Comparison of ENCODE assay signal across 8 mouse cellular contexts in the genomic region with DNA sequence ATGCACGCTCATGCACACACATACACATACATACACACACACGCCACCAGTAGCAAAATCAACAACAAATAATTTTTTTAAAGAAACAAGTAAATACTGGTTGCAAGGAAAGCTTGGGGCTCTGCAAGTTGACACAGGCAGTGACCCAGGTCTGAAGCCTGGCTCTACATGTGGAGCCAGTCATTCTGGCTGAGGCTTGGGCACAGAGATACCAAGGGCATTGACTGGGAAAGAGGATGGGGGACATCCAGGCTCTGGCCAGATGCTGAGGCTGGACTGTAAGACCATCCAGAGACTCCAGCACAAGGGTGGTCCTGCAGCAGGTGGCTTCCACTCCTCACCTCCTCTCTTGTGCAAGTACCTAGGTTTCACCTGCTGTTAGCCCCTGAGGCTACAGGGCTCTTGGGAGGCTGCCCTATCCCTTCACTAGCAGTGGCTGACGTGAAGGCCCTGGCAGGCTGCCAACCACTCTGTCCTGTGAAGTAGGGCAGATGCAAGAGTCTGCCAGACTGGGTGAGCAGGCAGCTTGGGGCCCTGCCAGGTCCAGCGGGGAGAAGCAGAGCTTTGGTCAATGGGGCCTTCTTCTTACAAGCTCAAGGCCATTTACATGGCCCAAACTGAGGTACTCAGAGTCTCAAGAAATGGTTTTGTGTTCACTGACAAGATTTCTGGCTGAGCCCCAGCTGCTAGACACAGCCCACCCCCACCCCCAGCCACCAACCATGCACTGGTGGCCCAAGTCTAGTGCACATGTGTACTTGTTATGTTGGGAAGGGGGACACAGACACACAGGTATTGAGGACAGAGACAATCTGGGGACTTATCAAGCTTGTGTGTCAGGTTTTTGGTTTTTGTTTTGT. TPM values are rescaled to one million over a fixed set of nuclear protein-coding genes. Genes with fewer than 3 reads are reported as not detected.
DNase-seq lines count a peak whose midpoint lies in the region; ATAC-seq lines count a peak whose summit lies in the region.

No protein-coding gene starts in this region.

- 57% methylated on average over 4 of the region's 4 CpGs for WGBS in hindbrain, embryonic 14.5 days

- ATAC-seq in hindbrain, embryonic 14.5 days (ENCODE audit: low FRiP score): peak; percentile 84

- H3K27me3 ChIP-seq in hindbrain, embryonic 14.5 days (ENCODE audit: control insufficient read depth, insufficient read depth, low read length): no peaks in the 10 kb centered on the region

- H3K4me3 ChIP-seq in hindbrain, embryonic 14.5 days (replicated peaks; ENCODE audit: low read length): no peak overlapping the region

- no peak overlapping the region for H3K9ac ChIP-seq in hindbrain, embryonic 14.5 days

- peaks cover 12% of the 10 kb centered on the region; the same call in 1 of the 2 replicates for H3K36me3 ChIP-seq in hindbrain, embryonic 14.5 days (replicated peaks; ENCODE audit: control insufficient read depth, insufficient read depth)

- H3K4me2 ChIP-seq in hindbrain, embryonic 14.5 days (replicated peaks): no peak overlapping the region

- peak; percentile 99 for DNase-seq in adipocyte (ENCODE audit: low spot score)
- DNase-seq in cerebellum, adult 9-11 months: peak; percentile 86
- peak; percentile 86 for DNase-seq in gastrocnemius, adult 18-20 months (ENCODE audit: low spot score)
- DNase-seq in hindbrain, embryonic 14.5 days (ENCODE audit: low spot score): peak; percentile 78
- DNase-seq in left cerebral cortex, adult 11 months (ENCODE audit: low spot score): peak; percentile 77
- peak; percentile 91 for DNase-seq in lung, postnatal 36 days
- DNase-seq in skeletal muscle tissue, adult 2 months (ENCODE audit: low read depth, low spot score): peak; percentile 92
- DNase-seq in embryo, embryonic 9.5 days (ENCODE audit: extremely low spot score): no peak

- H3K9me3 ChIP-seq in hindbrain, embryonic 14.5 days (ENCODE audit: control insufficient read depth, low read length): no peaks in the 10 kb centered on the region

- H3K4me1 ChIP-seq in hindbrain, embryonic 14.5 days (replicated peaks; ENCODE audit: control insufficient read depth, insufficient read depth, low read length): peaks cover 25% of the 10 kb centered on the region

- peak overlapping the region; percentile 52 for H3K27ac ChIP-seq in hindbrain, embryonic 14.5 days

RNA-seq across cellular contexts. Expression of a gene that starts 46.9 kb away (rescaled TPM):
- total RNA-seq in gastrocnemius, adult 18-20 months (2021): not detected
- polyA plus RNA-seq in hindbrain, embryonic 14.5 days (2014; fragmentation: Nextera tagmentation; extraction: Ambion mirVana): not detected in 2 replicates

RNA-seq across cellular contexts. Expression of a gene that starts 56.4 kb away (rescaled TPM):
- total RNA-seq in gastrocnemius, adult 18-20 months (2021): not detected
- not detected in 2 replicates for polyA plus RNA-seq in hindbrain, embryonic 14.5 days (2014; fragmentation: Nextera tagmentation; extraction: Ambion mirVana)
